In the genomic region with DNA sequence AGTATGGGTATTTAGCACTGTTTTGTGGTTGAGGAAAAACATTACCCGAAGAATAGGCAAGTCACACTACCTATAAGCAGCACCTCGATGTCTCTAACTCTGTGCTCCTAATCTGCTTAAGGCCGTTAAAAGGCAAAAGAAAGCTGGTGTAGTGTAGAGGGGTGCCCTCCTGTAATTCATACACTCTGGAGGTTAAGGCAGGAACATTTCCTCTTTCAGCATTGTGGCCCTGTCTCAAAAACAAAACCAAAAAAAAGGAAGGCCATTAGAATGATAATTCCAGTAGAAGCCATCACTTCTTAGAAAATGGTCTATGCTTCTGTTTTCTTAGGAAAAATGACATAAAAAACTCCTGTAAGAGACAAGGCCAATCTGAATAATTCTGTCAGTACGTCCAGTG, we compare ENCODE assay signal across 21 mouse cellular contexts.
"Had no signal": no experiment of that assay in that cellular context is flagged by ENCODE, and none has a peak within 500 bp of the region (broad histone marks: within the 10 kb centered on the region; RNA-seq: fewer than 3 reads in every experiment).

No protein-coding gene starts in this region.

- H3K27ac ChIP-seq: liver, embryonic 15.5 days; lung, embryonic 15.5 days; macrophage; midbrain, embryonic 13.5 days; midbrain, embryonic 15.5 days; neural tube, embryonic 13.5 days; neural tube, embryonic 15.5 days had no signal

- H3K36me3 ChIP-seq: midbrain, embryonic 15.5 days had no signal

- H3K4me3 ChIP-seq: liver, embryonic 15.5 days; lung, embryonic 15.5 days; megakaryocyte, embryonic 14.5 days; midbrain, embryonic 13.5 days; midbrain, embryonic 15.5 days; neural tube, embryonic 13.5 days; neural tube, embryonic 15.5 days had no signal

- H3K4me1 ChIP-seq: liver, embryonic 15.5 days; lung, embryonic 15.5 days; megakaryocyte, embryonic 14.5 days; midbrain, embryonic 13.5 days; midbrain, embryonic 15.5 days; neural tube, embryonic 13.5 days; neural tube, embryonic 15.5 days had no signal

- DNase-seq: liver, postnatal 0 days; lung, adult 2 months; lung, postnatal 14 days; retina, postnatal 1 day; right cerebral cortex, adult 18-20 months; right cerebral cortex, postnatal 25 days; right cerebral cortex, postnatal 4 days; spleen, adult 18-20 months; thymus, adult 18-20 months; thymus, postnatal 14 days; thymus, postnatal 36 days had no signal

- H3K9ac ChIP-seq: liver, embryonic 15.5 days; liver, postnatal 0 days; lung, embryonic 15.5 days; midbrain, embryonic 13.5 days; midbrain, embryonic 15.5 days; neural tube, embryonic 13.5 days; neural tube, embryonic 15.5 days had no signal

- H3K4me2 ChIP-seq: liver, embryonic 15.5 days; lung, embryonic 15.5 days; midbrain, embryonic 11.5 days; midbrain, embryonic 13.5 days; midbrain, embryonic 15.5 days; neural tube, embryonic 13.5 days; neural tube, embryonic 15.5 days had no signal

- ATAC-seq: liver, postnatal 0 days; lung, postnatal 0 days; midbrain, embryonic 13.5 days; midbrain, embryonic 15.5 days had no signal

- H3K27me3 ChIP-seq: liver, embryonic 15.5 days; lung, embryonic 15.5 days; megakaryocyte, embryonic 14.5 days; midbrain, embryonic 13.5 days; midbrain, embryonic 15.5 days; neural tube, embryonic 13.5 days; neural tube, embryonic 15.5 days had no signal

- H3K9me3 ChIP-seq: liver, embryonic 15.5 days; lung, embryonic 15.5 days; megakaryocyte, embryonic 14.5 days; midbrain, embryonic 13.5 days; midbrain, embryonic 15.5 days; neural tube, embryonic 13.5 days; neural tube, embryonic 15.5 days had no signal
